Mouse (Mus musculus) hematopoietic stem cell, adult 5-6 weeks (primary cell): ENCODE data around the gene Gprasp1. TPM values are rescaled to one million over a fixed set of nuclear protein-coding genes. Genes with fewer than 3 reads are reported as not detected.
"Not testable (repeated sequence)": the region's sequence is repeated elsewhere in the genome, so short reads cannot be mapped to it uniquely, and the experiment has no call there.

Source experiments
- ATAC-seq, 2 experiments: fragments of 125-278 bp in 1 of 2; replicated peaks in 1 of 2; 2 replicates each; pipeline ENCODE4 v1.8.0; 2016 to 2017; ENCODE audit warnings: inconsistent platforms in 2 of 2, mild to moderate bottlenecking in 2 of 2, moderate number of reproducible peaks in 2 of 2, low read depth in 1 of 2, moderate TSS enrichment in 1 of 2; ENCODE audit not compliant: low FRiP score in 2 of 2, poor library complexity in 2 of 2, severe bottlenecking in 2 of 2, insufficient read depth in 1 of 2, low TSS enrichment in 1 of 2
- total RNA-seq: library from RNA; stranded (forward); fragments of 172-1452, 232-1000 nt; gene quantifications from 2 replicates; pipeline ENCODE4 v1.2.3, GENCODE M21; 2017

The Gprasp1 gene
- total RNA-seq, 1 experiment from 2014 or later: 82.7 TPM

DNA sequence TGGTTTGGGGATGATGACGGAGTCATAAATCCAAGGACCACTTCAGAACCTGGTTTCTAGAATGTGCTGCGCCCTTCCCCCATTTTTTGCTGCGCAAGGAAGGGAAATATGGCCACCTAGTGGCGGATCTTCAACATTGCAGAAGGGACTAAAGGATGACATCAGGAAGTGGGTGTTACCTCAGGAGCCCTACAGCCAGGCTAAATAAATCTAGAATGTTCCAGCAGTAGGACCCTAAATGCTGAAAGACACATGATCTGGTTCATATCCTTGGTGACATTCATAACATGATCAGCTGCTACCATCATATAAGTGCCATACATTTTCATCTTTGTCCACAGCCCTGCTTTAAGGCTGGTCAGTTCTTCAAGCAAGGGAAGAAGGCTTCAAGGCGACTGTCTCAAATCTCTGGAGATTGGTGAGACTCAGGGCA, 54.7 kb downstream of the Gprasp1 start, which contains the start of gene Bhlhb9:
Gene Bhlhb9 (plus strand): TSS at position 383 of the 433 bp plus-strand sequence.
- peak; percentile 74 to 85 for ATAC-seq

DNA sequence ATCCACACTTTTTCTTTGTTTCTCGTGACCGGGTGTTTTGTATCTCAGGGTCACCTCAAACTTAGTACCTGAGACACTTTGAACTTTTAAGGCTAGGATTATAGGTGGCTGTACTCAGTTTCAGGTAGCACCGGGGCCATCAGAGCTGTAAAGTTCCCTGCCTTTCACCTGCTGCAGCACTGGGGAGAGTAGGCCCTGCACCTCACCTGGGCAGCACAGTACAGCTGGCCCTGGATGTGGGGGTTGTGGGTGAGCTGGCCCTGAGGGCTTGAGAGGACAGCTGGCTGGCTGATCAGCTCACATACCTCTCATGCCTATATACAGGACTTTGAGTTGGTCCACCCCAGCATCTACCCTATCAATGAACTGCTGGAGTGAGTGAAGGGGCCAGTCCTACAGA, 61.6 kb downstream of the Gprasp1 start:
- no peak for ATAC-seq

- ATAC-seq: no peak; a peak in 1 of 4 replicates
Observed at GRCm38 (mm10) chrX:135805780-135806179, 63.2 kb downstream of the Gprasp1 start.

GRCm38 (mm10) chrX:135835896-135836295, 93.4 kb downstream of the Gprasp1 start:
- not testable (repeated sequence) for ATAC-seq

DNA sequence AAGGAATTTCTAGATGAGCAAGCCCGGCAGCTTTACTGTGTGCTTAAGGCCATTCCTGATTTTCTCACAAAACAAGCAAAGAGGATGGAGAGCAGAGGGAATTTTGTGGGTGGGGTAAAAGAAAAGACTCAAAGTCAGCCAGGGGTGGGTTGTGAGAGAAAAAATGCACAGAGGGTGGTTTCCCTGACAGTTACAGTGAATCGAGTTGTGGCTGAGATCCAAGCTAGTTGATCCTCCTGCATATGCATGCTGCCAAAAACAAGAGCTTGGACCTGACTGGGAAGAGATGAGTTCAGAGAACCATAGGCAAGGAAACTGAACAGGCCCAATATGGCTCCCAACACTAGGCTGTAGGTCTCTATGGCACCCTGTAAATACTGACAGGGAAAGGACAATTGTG, 95.4 kb downstream of the Gprasp1 start:
- no peak for ATAC-seq

- ATAC-seq: peak; percentile 84 to 90
Observed at GRCm38 (mm10) chrX:135838521-135839360, 96.2 kb downstream of the Gprasp1 start, which contains the start of gene Gprasp2. Gene Gprasp2 (plus strand): TSS chrX:135839034.

DNA sequence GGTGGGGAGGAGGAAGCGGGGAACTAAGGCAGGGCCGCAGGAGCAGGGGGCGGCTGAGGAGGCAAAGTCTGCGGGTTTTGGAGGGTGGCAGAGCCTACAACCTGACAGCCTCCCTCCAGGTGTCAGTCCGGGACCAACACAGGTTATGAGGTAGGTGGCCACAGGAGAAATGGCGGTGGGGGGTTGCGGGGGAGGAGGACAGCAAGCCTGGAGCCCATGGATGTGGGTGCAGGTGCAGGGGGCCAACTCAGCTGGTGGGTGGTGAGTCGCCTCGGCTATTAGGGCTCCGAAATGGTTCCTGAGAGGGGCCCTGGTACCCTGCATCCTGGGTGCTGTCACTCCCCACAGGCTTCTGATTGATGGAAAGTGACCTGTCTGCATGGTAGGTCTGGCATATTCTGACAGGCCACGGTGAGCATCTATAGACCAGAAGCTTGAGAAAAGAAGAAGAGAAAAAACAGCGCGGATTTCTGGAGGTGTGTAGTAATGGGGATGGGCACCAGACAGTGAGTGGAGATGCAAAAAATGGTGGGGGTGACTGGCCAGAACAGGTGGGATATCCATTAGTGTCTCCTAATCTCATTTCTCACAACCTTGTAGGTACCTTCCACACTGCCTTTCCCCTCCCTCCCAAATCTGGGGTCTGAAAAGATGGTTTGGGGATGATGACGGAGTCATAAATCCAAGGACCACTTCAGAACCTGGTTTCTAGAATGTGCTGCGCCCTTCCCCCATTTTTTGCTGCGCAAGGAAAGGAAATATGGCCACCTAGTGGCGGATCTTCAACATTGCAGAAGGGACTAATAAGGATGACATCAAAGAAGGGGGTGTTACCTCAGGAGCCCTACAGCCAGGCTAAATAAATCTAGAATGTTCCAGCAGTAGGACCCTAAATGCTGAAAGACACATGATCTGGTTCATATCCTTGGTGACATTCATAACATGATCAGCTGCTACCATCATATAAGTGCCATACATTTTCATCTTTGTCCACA, 97.2 kb downstream of the Gprasp1 start:
- ATAC-seq: peak; percentile 74

Other genes starting within 250 kb of the Gprasp1 start
- gene AV320801, start 248.1 kb upstream of the Gprasp1 start, total RNA-seq: 0.19 and 0.30 TPM in 2 replicates
- gene Nxf7, start 144.0 kb upstream of the Gprasp1 start, total RNA-seq: 0.38 and 1.2 TPM in 2 replicates
- not detected in 2 replicates for gene Prame, start 115.0 kb upstream of the Gprasp1 start, total RNA-seq
- gene Tcp11x2, start 48.9 kb upstream of the Gprasp1 start, total RNA-seq: not detected in 2 replicates
- not detected in 2 replicates for gene Tmsb15a, start 17.5 kb upstream of the Gprasp1 start, total RNA-seq
- 11.3 and 18.4 TPM in 2 replicates for gene Armcx5, start within 50 bp of the Gprasp1 start, total RNA-seq
- 40.1 and 52.0 TPM in 2 replicates for gene Bhlhb9, start 54.9 kb downstream of the Gprasp1 start, total RNA-seq
- gene Gprasp2, start 96.3 kb downstream of the Gprasp1 start, total RNA-seq: 12.4 and 26.8 TPM in 2 replicates